Mouse (Mus musculus): ENCODE data around the gene Mucl1.
"Not testable (repeated sequence)": the region's sequence is repeated elsewhere in the genome, so short reads cannot be mapped to it uniquely, and the experiment has no call there.

The Mucl1 gene

DNA sequence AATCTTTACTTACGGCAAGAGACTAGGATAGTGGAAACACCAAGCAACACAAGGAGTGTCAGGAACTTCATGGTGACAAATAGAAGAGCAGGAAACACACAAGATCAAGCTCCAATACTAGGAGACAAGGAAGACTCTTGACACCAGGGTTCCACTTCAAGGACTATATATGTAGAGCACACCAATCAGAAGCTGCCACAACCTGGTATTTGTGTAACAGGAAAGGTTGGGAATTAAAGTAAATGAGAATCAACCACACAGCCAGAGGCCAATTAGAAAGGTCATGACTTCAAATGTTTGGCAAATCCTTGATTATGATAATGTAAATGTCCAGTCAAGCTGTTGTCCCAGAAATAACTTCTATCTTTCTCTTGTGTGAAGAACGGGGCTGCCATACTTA lies at the start of gene Mucl1:
Mucl1 (minus strand) TSS at position 101 of the 400 bp plus-strand sequence.
- ATAC-seq (ENCODE audit: insufficient number of reproducible peaks, low FRiP score, low TSS enrichment): no peak

DNA sequence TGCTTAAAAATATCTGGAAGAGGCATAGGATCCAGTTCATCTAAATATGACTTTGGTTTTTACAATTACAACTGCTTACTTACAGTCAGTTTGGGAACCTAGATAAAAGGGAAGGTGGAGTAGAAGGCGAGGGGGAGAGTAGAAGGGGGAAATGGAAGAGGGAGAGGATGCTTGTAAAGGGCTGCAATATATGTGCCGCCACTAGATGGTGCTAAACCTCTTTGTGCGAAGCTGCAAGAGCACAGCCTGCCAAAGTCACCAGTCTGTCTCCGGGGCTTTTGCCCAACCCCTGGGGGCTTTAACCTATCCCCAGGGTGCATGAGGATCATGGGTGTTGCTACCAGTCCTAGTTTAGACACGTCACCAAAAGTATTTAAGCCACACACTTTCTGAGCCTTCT lies 11.6 kb upstream of the Mucl1 start:
- not testable (repeated sequence) for ATAC-seq (ENCODE audit: insufficient number of reproducible peaks, low FRiP score, low TSS enrichment)

GRCm38 (mm10) chr15:103716861-103717260 lies 38.4 kb downstream of the Mucl1 start:
- not testable (repeated sequence) for ATAC-seq (ENCODE audit: insufficient number of reproducible peaks, low FRiP score, low TSS enrichment)

Measured in cerebellum, adult (tissue).